Mouse (Mus musculus): Measurements from ENCODE around the gene Ebf3. TPM values are rescaled to one million over a fixed set of nuclear protein-coding genes. Genes with fewer than 3 reads are reported as not detected.

The Ebf3 gene
- polyA plus RNA-seq, 1 experiment from 2014 or later, result 1.4 TPM

DNA sequence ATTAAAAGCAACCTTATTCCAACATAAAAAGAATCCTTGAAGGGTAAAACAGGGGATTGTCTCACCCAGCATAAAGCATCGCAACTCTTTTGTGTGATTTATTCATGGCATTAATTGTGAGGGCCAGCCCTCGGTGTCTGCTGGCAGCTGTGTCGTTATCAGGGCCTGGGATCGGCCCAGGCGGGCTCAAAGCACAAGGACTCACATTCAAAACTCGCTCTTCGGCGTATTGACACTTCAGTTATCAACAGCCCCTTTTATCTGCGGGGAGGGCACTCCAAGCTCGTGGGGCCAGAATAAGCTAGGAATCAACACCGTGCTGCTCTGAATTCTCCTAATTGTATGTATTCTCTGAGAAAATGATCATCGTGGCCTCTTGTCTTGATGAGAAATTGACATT, 122.4 kb downstream of the Ebf3 start:
- no peaks in the 10 kb centered on the region for H3K9me3 ChIP-seq (ENCODE audit: control insufficient read depth, low read length)
- no peak overlapping the region for H3K4me2 ChIP-seq (ENCODE audit: low read length)
- no peaks in the 10 kb centered on the region for H3K27me3 ChIP-seq (replicated peaks; ENCODE audit: control insufficient read depth, insufficient read depth, low read length)
- no peak for ATAC-seq (replicated peaks; ENCODE audit: low FRiP score, low TSS enrichment, low read depth)
- no peak overlapping the region for H3K4me3 ChIP-seq (ENCODE audit: low read depth, low read length)
- WGBS, result 50% methylated on average over 12 of the region's 12 CpGs
- no peaks in the 10 kb centered on the region for H3K4me1 ChIP-seq (replicated peaks; ENCODE audit: control insufficient read depth, insufficient read depth, low read length)
- no peak for DNase-seq (ENCODE audit: low spot score)
- H3K36me3 ChIP-seq (ENCODE audit: control insufficient read depth, insufficient read depth, low read length), result no peaks in the 10 kb centered on the region
- H3K27ac ChIP-seq (ENCODE audit: low read depth), result no peak overlapping the region
- H3K9ac ChIP-seq (ENCODE audit: low read length), result no peak overlapping the region

DNA sequence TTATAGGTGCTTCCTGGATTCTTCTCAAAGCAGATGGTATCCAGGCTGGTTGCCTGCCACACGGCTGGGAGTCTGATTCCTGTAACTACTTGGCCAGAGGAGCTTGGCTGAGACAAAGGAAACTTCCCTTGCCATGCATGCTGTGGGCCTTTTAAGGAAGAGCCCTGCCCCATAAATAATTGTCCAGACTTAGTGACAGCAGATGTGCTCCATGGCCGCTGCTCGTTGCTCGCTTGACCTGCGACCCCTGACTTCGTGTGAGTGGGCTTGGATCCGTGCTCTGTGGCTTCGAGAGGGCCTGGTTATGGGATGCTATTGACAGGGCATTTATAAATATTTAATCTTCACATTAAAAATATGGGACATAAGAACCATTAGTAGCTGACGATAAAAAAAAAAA, 142.0 kb downstream of the Ebf3 start:
- ATAC-seq (replicated peaks; ENCODE audit: low FRiP score, low TSS enrichment, low read depth), result no peak
- Histone ChIP-seq H3K9ac (ENCODE audit: low read length) (no peak overlapping the region), H3K27ac (ENCODE audit: low read depth) (no peak overlapping the region), H3K9me3 (ENCODE audit: control insufficient read depth, low read length) (no peaks in the 10 kb centered on the region), H3K27me3 (replicated peaks; ENCODE audit: control insufficient read depth, insufficient read depth, low read length) (no peaks in the 10 kb centered on the region), H3K4me2 (ENCODE audit: low read length) (no peak overlapping the region), H3K4me1 (replicated peaks; ENCODE audit: control insufficient read depth, insufficient read depth, low read length) (0 out of 2 replicates have a peak, but pooled peaks cover 5% of the 10 kb centered on the region), H3K36me3 (ENCODE audit: control insufficient read depth, insufficient read depth, low read length) (no peaks in the 10 kb centered on the region), H3K4me3 (ENCODE audit: low read depth, low read length) (no peak overlapping the region)
- WGBS, result 21% methylated on average over 9 of the region's 9 CpGs
- no peak for DNase-seq (ENCODE audit: low spot score)

DNA sequence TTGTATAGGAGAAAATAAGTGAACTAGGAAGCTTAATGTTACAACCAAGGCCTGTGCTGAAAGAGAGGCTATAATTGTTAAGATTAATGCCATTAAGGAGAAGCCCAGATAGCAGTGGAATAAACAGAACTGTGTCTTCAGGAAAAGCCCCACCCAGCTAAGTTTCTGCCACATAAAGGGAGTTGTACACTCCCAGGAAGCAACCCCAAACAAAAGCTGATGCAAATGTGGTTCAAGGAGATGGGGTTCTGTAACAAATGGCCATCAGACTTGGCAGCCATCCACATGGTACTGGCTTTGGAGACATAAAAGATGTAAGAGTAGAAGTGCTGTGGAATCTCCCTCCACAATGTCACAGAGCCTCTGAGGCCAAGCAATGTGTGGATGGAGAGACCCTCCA, 155.2 kb downstream of the Ebf3 start:
- H3K27me3 ChIP-seq (replicated peaks; ENCODE audit: control insufficient read depth, insufficient read depth, low read length), result no peaks in the 10 kb centered on the region
- no peaks in the 10 kb centered on the region for H3K36me3 ChIP-seq (ENCODE audit: control insufficient read depth, insufficient read depth, low read length)
- no peak overlapping the region for H3K27ac ChIP-seq (ENCODE audit: low read depth)
- DNase-seq (ENCODE audit: low spot score), result no peak
- ATAC-seq (replicated peaks; ENCODE audit: low FRiP score, low TSS enrichment, low read depth), result no peak
- H3K4me3 ChIP-seq (ENCODE audit: low read depth, low read length), result no peak overlapping the region
- no peak overlapping the region for H3K9ac ChIP-seq (ENCODE audit: low read length)
- H3K9me3 ChIP-seq (ENCODE audit: control insufficient read depth, low read length), result no peaks in the 10 kb centered on the region
- H3K4me2 ChIP-seq (ENCODE audit: low read length), result no peak overlapping the region
- no peaks in the 10 kb centered on the region for H3K4me1 ChIP-seq (replicated peaks; ENCODE audit: control insufficient read depth, insufficient read depth, low read length)

DNA sequence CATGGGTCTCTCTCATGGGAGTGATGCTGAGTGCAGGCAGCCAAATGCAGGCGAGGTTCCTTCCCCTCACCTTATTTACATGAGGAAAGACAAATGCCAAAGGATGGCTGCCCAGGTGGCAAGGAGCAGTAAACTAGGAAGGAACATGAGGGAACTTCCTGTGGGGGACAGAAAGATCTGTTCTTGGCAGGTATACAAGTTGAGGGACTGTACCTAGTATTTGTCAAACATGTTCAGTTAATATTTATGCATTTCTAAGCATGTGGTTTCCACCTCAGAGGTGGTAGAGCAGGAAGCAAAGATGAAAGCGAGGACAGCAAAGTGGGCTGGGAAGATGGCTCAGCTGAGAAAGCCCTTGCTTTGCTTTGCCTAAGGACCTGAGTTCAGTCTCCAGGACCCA, 159.6 kb downstream of the Ebf3 start:
- H3K9ac ChIP-seq (ENCODE audit: low read length), result no peak overlapping the region
- WGBS, result 51% methylated on average over 2 of the region's 2 CpGs
- H3K36me3 ChIP-seq (ENCODE audit: control insufficient read depth, insufficient read depth, low read length), result no peaks in the 10 kb centered on the region
- no peak overlapping the region for H3K4me3 ChIP-seq (ENCODE audit: low read depth, low read length)
- no peak overlapping the region for H3K4me2 ChIP-seq (ENCODE audit: low read length)
- H3K9me3 ChIP-seq (ENCODE audit: control insufficient read depth, low read length), result no peaks in the 10 kb centered on the region
- no peaks in the 10 kb centered on the region for H3K4me1 ChIP-seq (replicated peaks; ENCODE audit: control insufficient read depth, insufficient read depth, low read length)
- no peaks in the 10 kb centered on the region for H3K27me3 ChIP-seq (replicated peaks; ENCODE audit: control insufficient read depth, insufficient read depth, low read length)
- ATAC-seq (replicated peaks; ENCODE audit: low FRiP score, low TSS enrichment, low read depth) (no peak), DNase-seq (ENCODE audit: low spot score) (no peak)
- no peak overlapping the region for H3K27ac ChIP-seq (ENCODE audit: low read depth)

DNA sequence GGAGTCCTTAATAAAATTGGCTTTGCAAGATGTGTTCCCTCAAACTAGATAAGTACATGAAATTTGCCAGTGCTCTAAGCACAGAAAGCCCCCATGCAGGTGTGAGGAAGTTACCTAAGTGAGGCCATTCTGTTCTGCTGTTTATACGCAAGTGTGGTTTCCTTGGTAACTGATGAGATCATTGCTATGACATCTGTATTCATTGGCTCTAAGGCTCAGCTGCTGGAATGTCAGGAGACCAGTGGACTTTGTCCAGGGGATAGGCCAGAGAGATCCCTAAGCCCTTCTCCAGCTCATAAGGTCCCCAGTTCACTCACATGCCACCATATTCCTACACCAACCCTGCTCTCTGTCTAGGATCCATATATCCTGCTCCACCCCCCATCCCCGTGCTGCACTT, 162.4 kb downstream of the Ebf3 start:
- H3K9me3 ChIP-seq (ENCODE audit: control insufficient read depth, low read length), result no peaks in the 10 kb centered on the region
- no peaks in the 10 kb centered on the region for H3K36me3 ChIP-seq (ENCODE audit: control insufficient read depth, insufficient read depth, low read length)
- 84% methylated on average over 2 of the region's 2 CpGs for WGBS
- no peak for DNase-seq (ENCODE audit: low spot score)
- no peak overlapping the region for H3K9ac ChIP-seq (ENCODE audit: low read length)
- no peak overlapping the region for H3K4me2 ChIP-seq (ENCODE audit: low read length)
- ATAC-seq (replicated peaks; ENCODE audit: low FRiP score, low TSS enrichment, low read depth), result peak; percentile 58
- H3K4me3 ChIP-seq (ENCODE audit: low read depth, low read length), result no peak overlapping the region
- H3K27ac ChIP-seq (ENCODE audit: low read depth), result no peak overlapping the region
- peaks cover 3% of the 10 kb centered on the region; the same call in 1 of the 2 replicates for H3K4me1 ChIP-seq (replicated peaks; ENCODE audit: control insufficient read depth, insufficient read depth, low read length)
- H3K27me3 ChIP-seq (replicated peaks; ENCODE audit: control insufficient read depth, insufficient read depth, low read length), result no peaks in the 10 kb centered on the region

DNA sequence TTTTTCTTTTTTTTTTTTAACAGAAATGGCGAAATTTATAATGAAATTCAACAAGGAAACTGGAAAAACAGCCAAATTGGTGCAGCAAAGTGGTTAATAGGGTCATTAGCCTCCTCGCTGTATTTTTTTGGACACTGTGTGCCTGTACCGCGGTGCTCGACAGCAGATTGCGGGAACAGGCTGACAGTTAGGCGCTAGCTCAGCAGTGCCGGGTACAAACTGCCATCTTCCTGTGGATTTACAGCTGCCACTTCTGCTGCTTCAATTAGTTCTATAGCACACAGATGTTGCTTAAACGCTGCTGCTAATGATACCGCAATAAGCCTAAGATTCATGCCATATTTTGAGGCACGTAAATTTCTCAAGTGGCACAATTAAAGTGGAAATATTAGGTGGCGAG, 167.1 kb downstream of the Ebf3 start:
- DNase-seq (ENCODE audit: low spot score) (no peak), ATAC-seq (replicated peaks; ENCODE audit: low FRiP score, low TSS enrichment, low read depth) (no peak)
- no peak overlapping the region for H3K4me2 ChIP-seq (ENCODE audit: low read length)
- no peaks in the 10 kb centered on the region for H3K27me3 ChIP-seq (replicated peaks; ENCODE audit: control insufficient read depth, insufficient read depth, low read length)
- 85% methylated on average over 12 of the region's 12 CpGs for WGBS
- H3K9me3 ChIP-seq (ENCODE audit: control insufficient read depth, low read length), result 0 out of 2 replicates have a peak, but pooled peaks cover 2% of the 10 kb centered on the region
- H3K4me3 ChIP-seq (ENCODE audit: low read depth, low read length), result no peak overlapping the region
- peaks cover 3% of the 10 kb centered on the region; the same call in 1 of the 2 replicates for H3K4me1 ChIP-seq (replicated peaks; ENCODE audit: control insufficient read depth, insufficient read depth, low read length)
- no peak overlapping the region for H3K27ac ChIP-seq (ENCODE audit: low read depth)
- no peak overlapping the region for H3K9ac ChIP-seq (ENCODE audit: low read length)
- H3K36me3 ChIP-seq (ENCODE audit: control insufficient read depth, insufficient read depth, low read length), result no peaks in the 10 kb centered on the region

Other genes starting within 250 kb of the Ebf3 start
- gene 9430038I01Rik, start 96.3 kb upstream of the Ebf3 start, polyA plus RNA-seq (2014; fragmentation: Nextera tagmentation; extraction: Ambion mirVana), result 30.5 and 30.6 TPM in 2 replicates
- gene Glrx3, start 123.2 kb upstream of the Ebf3 start, polyA plus RNA-seq (2014; fragmentation: Nextera tagmentation; extraction: Ambion mirVana), result 266 and 285 TPM in 2 replicates

Measured in intestine, embryonic 14.5 days (tissue).